Mouse (Mus musculus) spleen, adult 2 months (tissue): ENCODE measurements around the gene Doc2g. TPM values are rescaled to one million over a fixed set of nuclear protein-coding genes. Genes with fewer than 3 reads are reported as not detected.
"Not testable (repeated sequence)": the region's sequence is repeated elsewhere in the genome, so short reads cannot be mapped to it uniquely, and the experiment has no call there.

Experiments used
- DNase-seq, 2 experiments: peaks; one replicate each; pipeline versions ENCODE4 v3.0.0 to v3.0.0-alpha.2; 2012 to 2021; ENCODE audit warnings: low spot score in 2 of 2, low read depth in 1 of 2
- H3K27ac ChIP-seq: fragments of 200-500 bp; 2 replicates; pipeline ENCODE4 v1.5.1; 2012; ENCODE audit warnings: low read length, inconsistent platforms; ENCODE audit not compliant: insufficient read depth
- H3K27me3 ChIP-seq: fragments of 200-500 bp; 2 replicates; pipeline ENCODE4 v1.6.1; 2012; ENCODE audit warnings: mild to moderate bottlenecking, moderate library complexity, low read length, inconsistent platforms; ENCODE audit not compliant: control insufficient read depth, insufficient read depth
- H3K36me3 ChIP-seq: fragments of 200-500 bp; 2 replicates; pipeline ENCODE4 v1.6.1; 2012; ENCODE audit warnings: mild to moderate bottlenecking, low read length, inconsistent platforms; ENCODE audit not compliant: control insufficient read depth, insufficient read depth
- H3K4me1 ChIP-seq: fragments of 200-500 bp; 2 replicates; pipeline ENCODE4 v1.6.1; 2011; ENCODE audit warnings: inconsistent platforms; ENCODE audit not compliant: control insufficient read depth, insufficient read depth, insufficient read length
- H3K4me3 ChIP-seq: fragments of 200-500 bp; 2 replicates; pipeline ENCODE4 v1.5.1; 2011; ENCODE audit warnings: mild to moderate bottlenecking, inconsistent platforms; ENCODE audit not compliant: insufficient read depth, insufficient read length; ENCODE audit errors: extremely low read depth
- CTCF ChIP-seq: fragments of 200-500 bp; IDR thresholded peaks from 2 replicates; pipeline ENCODE4 v1.5.1; 2011; ENCODE audit warnings: mild to moderate bottlenecking, inconsistent platforms; ENCODE audit not compliant: insufficient read depth, insufficient read length, insufficient replicate concordance; ENCODE audit errors: extremely low read depth
- POLR2A ChIP-seq: fragments of 200-500 bp; IDR thresholded peaks from 2 replicates; pipeline ENCODE4 v1.6.1; 2011; ENCODE audit warnings: low read depth, low read length, inconsistent platforms
- WGBS: fragments of 180-500 bp; shearing (Covaris S2); methylation state at CpG from one replicate; pipeline ENCODE4 v1.1.7; 2018; 5-methylcytosine and 5-hydroxymethylcytosine counted together
- polyA plus RNA-seq: library from polyadenylated mRNA; depleted of rRNA; stranded (reverse); fragments of >200 nt; gene quantifications from 2 replicates; pipeline ENCODE4 v1.2.3, GENCODE M21; 2012; rRNA removed

The Doc2g gene
- polyA plus RNA-seq = 12.8 and 13.7 TPM in 2 replicates

GRCm38 (mm10) chr19:4003112-4003511 is at the start of gene Doc2g:
Gene Doc2g (plus strand): TSS chr19:4003313.
- H3K4me3 ChIP-seq = no peak within 1 kb of the TSS
- WGBS = 86% methylated on average over 1 of the region's 1 CpGs
- H3K4me1 ChIP-seq = peaks cover 4% of the 10 kb centered on the region; the same call in 1 of the 2 replicates
- DNase-seq = no peak
- H3K27ac ChIP-seq = no peak within 1 kb of the TSS
- TF ChIP-seq POLR2A (no peak), CTCF (no peak)
- H3K36me3 ChIP-seq = peaks cover 16% of the 10 kb centered on the region
- no peaks in the 10 kb centered on the region for H3K27me3 ChIP-seq

- Histone ChIP-seq H3K27ac (no peak overlapping the region), H3K36me3 (peaks cover 2% of the 10 kb centered on the region; the same call in 1 of the 2 replicates), H3K27me3 (no peaks in the 10 kb centered on the region), H3K4me3 (no peak overlapping the region), H3K4me1 (no peaks in the 10 kb centered on the region)
- 75% methylated on average over 3 of the region's 3 CpGs for WGBS
- no peak for DNase-seq
- TF ChIP-seq POLR2A (no peak), CTCF (no peak)
Measured at GRCm38 (mm10) chr19:3955033-3955432, 48.1 kb upstream of the Doc2g start.

GRCm38 (mm10) chr19:3955804-3956203 is 47.3 kb upstream of the Doc2g start:
- Histone ChIP-seq H3K27ac (no peak overlapping the region), H3K36me3 (no peaks in the 10 kb centered on the region), H3K27me3 (no peaks in the 10 kb centered on the region), H3K4me3 (no peak overlapping the region), H3K4me1 (no peaks in the 10 kb centered on the region)
- 89% methylated on average over 4 of the region's 4 CpGs for WGBS
- no peak for DNase-seq
- TF ChIP-seq POLR2A (no peak), CTCF (no peak)

GRCm38 (mm10) chr19:3957296-3958036 is 45.6 kb upstream of the Doc2g start:
- H3K27ac ChIP-seq, H3K27me3 ChIP-seq, H3K4me3 ChIP-seq, DNase-seq, H3K36me3 ChIP-seq, H3K4me1 ChIP-seq: not testable (repeated sequence)
- 86% methylated on average over 5 of the region's 5 CpGs for WGBS

- DNase-seq = no peak
- Histone ChIP-seq H3K27me3 (no peaks in the 10 kb centered on the region), H3K36me3 (no peaks in the 10 kb centered on the region), H3K4me1 (no peaks in the 10 kb centered on the region), H3K27ac (no peak within 1 kb of the TSS), H3K4me3 (no peak within 1 kb of the TSS)
- 84% methylated on average over 4 of the region's 4 CpGs for WGBS
- TF ChIP-seq POLR2A (no peak), CTCF (no peak)
Measured at GRCm38 (mm10) chr19:3958470-3958869, 44.6 kb upstream of the Doc2g start, which contains the start of gene Aldh3b3. Gene Aldh3b3 (plus strand): TSS chr19:3958645.

- TF ChIP-seq CTCF = no peak
- TF ChIP-seq POLR2A = no peak
- no peak for DNase-seq
- H3K27me3 ChIP-seq = no peaks in the 10 kb centered on the region
- no peaks in the 10 kb centered on the region for H3K4me1 ChIP-seq
- no peak overlapping the region for H3K27ac ChIP-seq
- no peak overlapping the region for H3K4me3 ChIP-seq
- no peaks in the 10 kb centered on the region for H3K36me3 ChIP-seq
Measured at GRCm38 (mm10) chr19:3959030-3959429, 44.1 kb upstream of the Doc2g start.

- Histone ChIP-seq H3K4me3 (no peak overlapping the region), H3K36me3 (no peaks in the 10 kb centered on the region), H3K27me3 (no peaks in the 10 kb centered on the region), H3K27ac (no peak overlapping the region), H3K4me1 (no peaks in the 10 kb centered on the region)
- WGBS = 70% methylated on average over 5 of the region's 5 CpGs
- no peak for DNase-seq
- TF ChIP-seq POLR2A = no peak
- no peak for TF ChIP-seq CTCF
Measured at GRCm38 (mm10) chr19:3960211-3960610, 42.9 kb upstream of the Doc2g start.

- H3K4me1 ChIP-seq, H3K27ac ChIP-seq, H3K36me3 ChIP-seq, DNase-seq, H3K27me3 ChIP-seq, H3K4me3 ChIP-seq: not testable (repeated sequence)
- WGBS = 93% methylated on average over 6 of the region's 6 CpGs
Measured at GRCm38 (mm10) chr19:3961805-3962204, 41.3 kb upstream of the Doc2g start.
